Mouse (Mus musculus) duodenum, adult 2 months (tissue): ENCODE results near the gene Olfr1157. TPM values are rescaled to one million over a fixed set of nuclear protein-coding genes. Genes with fewer than 3 reads are reported as not detected.

Source experiments
- polyA plus RNA-seq: library from polyadenylated mRNA; depleted of rRNA; stranded (reverse); fragments of >200 nt; gene quantifications from 2 replicates; pipeline ENCODE4 v1.2.3, GENCODE M21; 2012; ENCODE audit warnings: low replicate concordance; rRNA removed

The Olfr1157 gene
- polyA plus RNA-seq, result not detected in 2 replicates

GRCm38 (mm10) chr2:87968199-87968598 is at the start of gene Olfr1157:
TSS of gene Olfr1157 (minus strand) at chr2:87968299.

GRCm38 (mm10) chr2:88007515-88008318 is 39.6 kb upstream of the Olfr1157 start, which contains the start of gene Olfr1160:
TSS of gene Olfr1160 (minus strand) at chr2:88008268.

GRCm38 (mm10) chr2:87989813-87990212 is 21.7 kb upstream of the Olfr1157 start, which contains the start of gene Olfr1158:
TSS of gene Olfr1158 (plus strand) at chr2:87990113.

GRCm38 (mm10) chr2:87974563-87974962 is 6.5 kb upstream of the Olfr1157 start, which contains the start of gene Olfr74:
TSS of gene Olfr74 (minus strand) at chr2:87974663.

GRCm38 (mm10) chr2:87953000-87953399 is 15.1 kb downstream of the Olfr1157 start, which contains the start of gene Olfr1156:
TSS of gene Olfr1156 (minus strand) at chr2:87953100.

GRCm38 (mm10) chr2:87945037-87945436 is 23.1 kb downstream of the Olfr1157 start, which contains the start of gene Olfr1155:
TSS of gene Olfr1155 (minus strand) at chr2:87945137.

Other genes with a start within 250 kb of the Olfr1157 start
- gene Olfr1138, start 228.3 kb downstream of the Olfr1157 start, polyA plus RNA-seq, result not detected in 2 replicates
- gene Olfr1140, start 224.5 kb downstream of the Olfr1157 start, polyA plus RNA-seq, result not detected in 2 replicates
- gene Olfr1141, start 214.3 kb downstream of the Olfr1157 start, polyA plus RNA-seq, result not detected in 2 replicates
- gene Olfr152, start 188.8 kb downstream of the Olfr1157 start, polyA plus RNA-seq, result not detected in 2 replicates
- not detected in 2 replicates for gene Olfr1143, start 167.7 kb downstream of the Olfr1157 start, polyA plus RNA-seq
- gene Olfr1145, start 158.5 kb downstream of the Olfr1157 start, polyA plus RNA-seq, result not detected in 2 replicates
- gene Olfr1148, start 137.8 kb downstream of the Olfr1157 start, polyA plus RNA-seq, result not detected in 2 replicates
- not detected in 2 replicates for gene Olfr1150-ps1, start 124.3 kb downstream of the Olfr1157 start, polyA plus RNA-seq
- gene Olfr1151, start 112.4 kb downstream of the Olfr1157 start, polyA plus RNA-seq, result not detected in 2 replicates
- gene Olfr1152, start 101.8 kb downstream of the Olfr1157 start, polyA plus RNA-seq, result not detected in 2 replicates
- gene Olfr1153, start 73.3 kb downstream of the Olfr1157 start, polyA plus RNA-seq, result not detected in 2 replicates
- gene Olfr1154, start 63.1 kb downstream of the Olfr1157 start, polyA plus RNA-seq, result not detected in 2 replicates
- not detected in 2 replicates for gene Olfr1155, start 23.2 kb downstream of the Olfr1157 start, polyA plus RNA-seq
- not detected in 2 replicates for gene Olfr1156, start 15.2 kb downstream of the Olfr1157 start, polyA plus RNA-seq
- not detected in 2 replicates for gene Olfr74, start 6.4 kb upstream of the Olfr1157 start, polyA plus RNA-seq
- not detected in 2 replicates for gene Olfr1158, start 21.8 kb upstream of the Olfr1157 start, polyA plus RNA-seq
- gene Olfr1160, start 40.0 kb upstream of the Olfr1157 start, polyA plus RNA-seq, result not detected in 2 replicates
- gene Olfr1161, start 54.5 kb upstream of the Olfr1157 start, polyA plus RNA-seq, result not detected in 2 replicates
- gene Olfr73, start 69.4 kb upstream of the Olfr1157 start, polyA plus RNA-seq, result not detected in 2 replicates
- not detected in 2 replicates for gene Olfr1162, start 82.8 kb upstream of the Olfr1157 start, polyA plus RNA-seq
- not detected in 2 replicates for gene Olfr1163, start 103.5 kb upstream of the Olfr1157 start, polyA plus RNA-seq
- not detected in 2 replicates for gene Olfr1164, start 125.7 kb upstream of the Olfr1157 start, polyA plus RNA-seq
- gene Olfr1166, start 160.0 kb upstream of the Olfr1157 start, polyA plus RNA-seq, result not detected in 2 replicates
- gene Olfr1167, start 186.9 kb upstream of the Olfr1157 start, polyA plus RNA-seq, result not detected in 2 replicates
- gene Olfr1168, start 213.6 kb upstream of the Olfr1157 start, polyA plus RNA-seq, result not detected in 2 replicates